Mouse (Mus musculus) hindbrain, embryonic 16.5 days (tissue): ENCODE measurements at regions not wholly inside any gene's neighbourhood (a gene's known extent, or its start where the extent isn't known, plus 50 kb on each side); places are given as distances from the start of the nearest gene placed in this dataset.

Experiments
- ATAC-seq: fragments of 200-750 bp; cut with Nextera tagmentation; 2 replicates; pipeline ENCODE4 v1.8.0; 2017; ENCODE audit warnings: moderate TSS enrichment, moderate library complexity
- H3K27ac ChIP-seq: fragments of 300-500 bp; sonication (generic); 2 replicates; pipeline ENCODE4 v1.5.1; 2014; ENCODE audit warnings: low read depth, mild to moderate bottlenecking, control low read depth, low read length, moderate library complexity
- H3K27me3 ChIP-seq: fragments of 300-500 bp; sonication (generic); replicated peaks from 2 replicates; pipeline ENCODE4 v1.6.1; 2014; ENCODE audit warnings: low read length; ENCODE audit not compliant: control insufficient read depth, insufficient read depth
- H3K36me3 ChIP-seq: fragments of 300-500 bp; sonication (generic); 2 replicates; pipeline ENCODE4 v1.6.1; 2014; ENCODE audit warnings: mild to moderate bottlenecking, low read length, moderate library complexity, mixed read lengths; ENCODE audit not compliant: control insufficient read depth, insufficient read depth
- H3K4me1 ChIP-seq: fragments of 300-500 bp; sonication (generic); 2 replicates; pipeline ENCODE4 v1.6.1; 2014; ENCODE audit warnings: low read depth, low read length; ENCODE audit not compliant: control insufficient read depth, insufficient read depth
- H3K4me2 ChIP-seq: fragments of 300-500 bp; sonication (generic); 2 replicates; pipeline ENCODE4 v1.6.1; 2014; ENCODE audit warnings: mild to moderate bottlenecking, low read length, control low read depth, moderate library complexity
- H3K4me3 ChIP-seq: fragments of 300-500 bp; sonication (generic); 2 replicates; pipeline ENCODE4 v1.5.1; 2014; ENCODE audit warnings: mild to moderate bottlenecking, low read length, control low read depth, moderate library complexity
- H3K9ac ChIP-seq: fragments of 300-500 bp; sonication (generic); 2 replicates; pipeline ENCODE4 v1.6.1; 2014; ENCODE audit warnings: low read depth, mild to moderate bottlenecking, control low read depth, low read length, moderate library complexity
- H3K9me3 ChIP-seq: fragments of 300-500 bp; sonication (generic); 2 replicates; pipeline ENCODE4 v1.6.1; 2014; ENCODE audit warnings: mild to moderate bottlenecking, low read length, moderate library complexity; ENCODE audit not compliant: control insufficient read depth
- WGBS: fragments of 180-500 bp; shearing (Covaris S2); extraction: QIAGEN DNeasy Blood & Tissue Kit; methylation state at CpG from one replicate; pipeline ENCODE4 v1.1.7; 2014; 5-methylcytosine and 5-hydroxymethylcytosine counted together

DNA sequence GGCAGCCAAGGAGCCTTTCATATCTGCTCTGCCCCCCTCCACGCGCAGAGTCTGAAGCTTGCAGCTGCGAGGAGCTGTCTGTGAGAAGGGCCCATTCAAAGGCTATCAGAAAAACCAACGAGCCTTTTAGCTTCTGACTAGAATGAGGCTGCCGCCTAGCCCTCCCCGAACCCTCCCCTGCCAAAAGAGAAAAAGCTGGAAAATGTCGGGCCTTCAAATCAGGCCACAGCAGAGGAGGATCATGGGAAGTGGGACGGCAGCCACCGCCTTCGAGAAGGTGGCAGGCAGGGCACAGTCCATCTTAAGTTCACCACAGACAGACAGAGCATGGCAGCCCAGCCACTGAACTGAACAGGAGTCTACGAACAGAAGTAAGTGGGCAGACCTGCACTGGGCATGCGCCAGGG lies 108.6 kb upstream of the Igsf21 start:
- peak; percentile 60 for ATAC-seq
- 47% methylated on average over 12 of the region's 12 CpGs for WGBS
- H3K36me3 ChIP-seq: no peaks in the 10 kb centered on the region

GRCm38 (mm10) chr4:140348802-140349201 lies 102.2 kb upstream of the Igsf21 start:
- Histone ChIP-seq H3K9ac (no peak overlapping the region), H3K27me3 (no peaks in the 10 kb centered on the region), H3K27ac (no peak overlapping the region), H3K4me1 (no peaks in the 10 kb centered on the region), H3K36me3 (no peaks in the 10 kb centered on the region), H3K4me3 (no peak overlapping the region), H3K4me2 (no peak overlapping the region), H3K9me3 (no peaks in the 10 kb centered on the region)
- WGBS: 48% methylated on average over 4 of the region's 4 CpGs
- no peak for ATAC-seq

More for the DNA sequence above, 108.6 kb upstream of the Igsf21 start:
- Histone ChIP-seq H3K27me3 (no peaks in the 10 kb centered on the region; the same call in 1 of the 2 replicates), H3K4me2 (no peak overlapping the region), H3K4me3 (no peak overlapping the region), H3K9ac (peak overlapping the region; percentile 31), H3K27ac (peak overlapping the region; percentile 59), H3K9me3 (no peaks in the 10 kb centered on the region), H3K4me1 (peaks cover 8% of the 10 kb centered on the region)

DNA sequence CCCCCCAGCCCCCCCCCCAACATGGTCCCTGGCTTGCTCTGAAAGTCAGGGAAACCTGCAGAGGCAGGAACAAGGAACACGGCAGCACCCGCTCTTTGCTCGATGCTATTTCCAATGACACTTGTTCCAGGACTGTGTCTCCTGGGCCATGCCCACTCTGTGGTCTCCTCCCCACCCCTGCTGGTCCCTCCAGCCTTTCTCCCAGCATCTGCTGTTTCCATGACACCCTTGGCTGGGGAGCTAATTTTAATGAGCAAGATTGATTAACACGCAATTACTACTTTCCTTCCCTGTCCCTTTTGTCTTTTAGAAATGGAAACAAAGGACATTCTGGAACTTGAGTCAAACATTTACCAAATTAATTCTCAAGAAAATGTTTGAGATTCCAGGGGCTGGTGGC lies 83.6 kb upstream of the Igsf21 start:
- no peak overlapping the region for H3K4me2 ChIP-seq
- no peak overlapping the region for H3K9ac ChIP-seq
- ATAC-seq: no peak
- no peaks in the 10 kb centered on the region; the same call in 1 of the 2 replicates for H3K4me1 ChIP-seq
- no peaks in the 10 kb centered on the region for H3K36me3 ChIP-seq
- 51% methylated on average over 4 of the region's 4 CpGs for WGBS
- H3K4me3 ChIP-seq: no peak overlapping the region
- H3K27me3 ChIP-seq: no peaks in the 10 kb centered on the region
- H3K9me3 ChIP-seq: no peaks in the 10 kb centered on the region
- H3K27ac ChIP-seq: no peak overlapping the region

- no peaks in the 10 kb centered on the region for H3K36me3 ChIP-seq
- H3K9ac ChIP-seq: no peak overlapping the region
- H3K27ac ChIP-seq: no peak overlapping the region
- no peak overlapping the region for H3K4me2 ChIP-seq
- no peak overlapping the region for H3K4me3 ChIP-seq
- WGBS: 36% methylated on average over 10 of the region's 10 CpGs
- peaks cover 3% of the 10 kb centered on the region for H3K9me3 ChIP-seq
- no peaks in the 10 kb centered on the region; the same call in 1 of the 2 replicates for H3K4me1 ChIP-seq
- H3K27me3 ChIP-seq: no peaks in the 10 kb centered on the region
- no peak for ATAC-seq
These were observed 80.3 kb upstream of the Igsf21 start for GRCm38 (mm10) chr4:140326706-140327440.

DNA sequence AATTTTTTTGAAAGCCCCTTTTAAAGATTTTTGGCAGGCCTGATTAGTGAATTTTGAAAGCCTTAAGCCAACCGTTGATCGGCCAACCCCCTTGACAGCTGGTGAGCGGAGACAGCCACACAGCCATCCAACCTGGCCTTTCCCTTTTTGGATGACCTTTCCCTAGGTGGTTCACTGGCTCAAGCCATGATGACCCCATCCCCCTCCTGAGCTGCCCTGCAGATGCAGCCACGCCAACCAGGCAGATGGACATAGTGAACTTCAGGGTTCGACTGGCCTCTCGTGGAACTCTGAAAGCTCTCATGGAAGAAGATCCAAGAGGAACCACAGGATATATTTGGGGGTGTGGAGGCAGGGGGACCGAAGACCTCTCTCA lies 79.1 kb upstream of the Igsf21 start:
- no peaks in the 10 kb centered on the region for H3K36me3 ChIP-seq
- H3K27ac ChIP-seq: no peak overlapping the region
- no peak overlapping the region for H3K4me2 ChIP-seq
- H3K4me1 ChIP-seq: no peaks in the 10 kb centered on the region; the same call in 1 of the 2 replicates
- no peak for ATAC-seq
- peaks cover 3% of the 10 kb centered on the region for H3K9me3 ChIP-seq
- no peak overlapping the region for H3K9ac ChIP-seq
- WGBS: 84% methylated on average over 7 of the region's 7 CpGs
- no peaks in the 10 kb centered on the region for H3K27me3 ChIP-seq
- H3K4me3 ChIP-seq: no peak overlapping the region

DNA sequence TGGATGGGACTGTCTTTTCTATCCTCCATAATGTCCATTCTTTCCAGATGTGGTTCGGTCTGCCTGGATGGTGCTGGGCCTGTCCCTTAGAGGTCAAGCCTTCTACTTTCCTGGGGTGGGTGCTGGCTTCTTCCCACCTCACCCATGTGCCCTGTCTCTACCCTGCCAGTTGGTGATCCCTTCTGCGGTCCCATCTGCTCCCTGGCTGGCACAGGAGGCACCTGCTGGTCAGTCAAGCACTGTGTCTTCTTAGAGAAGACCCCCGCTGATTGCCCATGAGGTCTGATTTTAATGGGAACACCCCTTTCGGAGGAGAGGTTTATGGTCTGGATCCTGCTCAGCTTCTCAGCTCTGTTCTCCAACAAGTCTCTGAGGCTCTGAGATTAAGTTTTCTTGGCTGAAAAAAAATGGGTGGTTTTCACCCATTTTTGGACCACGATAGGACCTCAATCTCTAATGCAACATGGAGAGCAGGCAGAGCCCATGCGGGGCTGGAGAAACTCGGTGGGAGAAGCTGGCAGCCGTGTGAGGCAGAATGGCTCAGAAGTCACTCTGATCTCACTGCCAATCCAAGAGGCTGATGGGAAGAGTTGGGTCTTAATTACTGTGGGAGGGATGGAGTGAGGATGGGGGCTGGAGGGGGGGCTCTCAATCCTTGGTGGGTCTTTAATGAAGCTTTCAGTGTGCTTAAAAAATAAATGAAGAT lies 78.5 kb upstream of the Igsf21 start:
- peaks cover 3% of the 10 kb centered on the region for H3K9me3 ChIP-seq
- H3K4me2 ChIP-seq: no peak overlapping the region
- H3K36me3 ChIP-seq: no peaks in the 10 kb centered on the region
- no peaks in the 10 kb centered on the region for H3K27me3 ChIP-seq
- H3K4me3 ChIP-seq: no peak overlapping the region
- ATAC-seq: no peak
- no peaks in the 10 kb centered on the region; the same call in 1 of the 2 replicates for H3K4me1 ChIP-seq
- WGBS: 75% methylated on average over 8 of the region's 8 CpGs
- no peak overlapping the region for H3K9ac ChIP-seq
- no peak overlapping the region for H3K27ac ChIP-seq

GRCm38 (mm10) chr4:140320120-140320921 lies 73.7 kb upstream of the Igsf21 start:
- H3K27me3 ChIP-seq: no peaks in the 10 kb centered on the region
- H3K4me1 ChIP-seq: no peaks in the 10 kb centered on the region; the same call in none of the 2 replicates
- ATAC-seq: peak; percentile 31; the same call in 1 of the 2 replicates
- H3K36me3 ChIP-seq: no peaks in the 10 kb centered on the region
- H3K9me3 ChIP-seq: peaks cover 3% of the 10 kb centered on the region
- no peak overlapping the region for H3K9ac ChIP-seq
- H3K27ac ChIP-seq: no peak overlapping the region
- H3K4me3 ChIP-seq: no peak overlapping the region
- H3K4me2 ChIP-seq: no peak overlapping the region
- WGBS: 61% methylated on average over 15 of the region's 15 CpGs

GRCm38 (mm10) chr4:140312635-140313034 lies 66.1 kb upstream of the Igsf21 start:
- peak; percentile 56; the same call in 1 of the 2 replicates for ATAC-seq
- no peaks in the 10 kb centered on the region for H3K36me3 ChIP-seq
- no peaks in the 10 kb centered on the region for H3K27me3 ChIP-seq
- H3K4me1 ChIP-seq: no peaks in the 10 kb centered on the region; the same call in none of the 2 replicates
- 43% methylated on average over 16 of the region's 16 CpGs for WGBS
- H3K4me3 ChIP-seq: no peak overlapping the region
- no peak overlapping the region for H3K9ac ChIP-seq
- H3K4me2 ChIP-seq: no peak overlapping the region
- no peaks in the 10 kb centered on the region for H3K9me3 ChIP-seq
- no peak overlapping the region for H3K27ac ChIP-seq

DNA sequence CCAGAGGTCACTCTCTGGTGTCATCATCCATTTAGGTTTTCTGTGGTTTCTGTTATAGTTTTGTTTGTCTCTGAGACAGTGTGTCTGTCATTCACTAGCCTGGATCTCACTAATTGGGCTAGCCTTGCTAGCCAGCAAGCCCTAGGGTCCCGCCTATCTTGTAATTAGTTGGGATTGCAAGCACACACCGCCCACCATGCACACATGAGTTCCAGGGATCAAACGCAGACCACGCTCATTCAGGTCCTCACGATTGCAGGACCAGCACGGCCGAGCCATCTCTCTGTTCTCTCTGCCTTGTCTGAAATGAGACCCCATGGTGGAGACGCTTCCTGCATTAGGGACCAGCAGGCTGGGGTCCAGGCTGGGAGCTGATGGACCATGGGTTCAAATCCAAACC lies 60.9 kb upstream of the Igsf21 start:
- ATAC-seq: no peak
- Histone ChIP-seq H3K9ac (no peak overlapping the region), H3K27me3 (no peaks in the 10 kb centered on the region), H3K4me3 (no peak overlapping the region), H3K36me3 (no peaks in the 10 kb centered on the region), H3K27ac (no peak overlapping the region), H3K4me1 (no peaks in the 10 kb centered on the region), H3K4me2 (no peak overlapping the region), H3K9me3 (no peaks in the 10 kb centered on the region)
- 83% methylated on average over 8 of the region's 8 CpGs for WGBS
